Mouse (Mus musculus) testis, adult 2 months (tissue): ENCODE results near the gene Kcnip3.

ENCODE experiments used
- CTCF ChIP-seq: fragments of 200-500 bp; IDR thresholded peaks from 2 replicates; pipeline ENCODE4 v1.5.1; 2012; ENCODE audit warnings: low read depth, mild to moderate bottlenecking, inconsistent platforms, low read length, moderate library complexity; ENCODE audit not compliant: control insufficient read depth, insufficient read depth, insufficient replicate concordance
- POLR2A ChIP-seq: fragments of 200-500 bp; IDR thresholded peaks from 2 replicates; pipeline ENCODE4 v1.6.1; 2012; ENCODE audit warnings: low read depth, mild to moderate bottlenecking, inconsistent platforms, low read length, moderate library complexity; ENCODE audit not compliant: control insufficient read depth

DNA sequence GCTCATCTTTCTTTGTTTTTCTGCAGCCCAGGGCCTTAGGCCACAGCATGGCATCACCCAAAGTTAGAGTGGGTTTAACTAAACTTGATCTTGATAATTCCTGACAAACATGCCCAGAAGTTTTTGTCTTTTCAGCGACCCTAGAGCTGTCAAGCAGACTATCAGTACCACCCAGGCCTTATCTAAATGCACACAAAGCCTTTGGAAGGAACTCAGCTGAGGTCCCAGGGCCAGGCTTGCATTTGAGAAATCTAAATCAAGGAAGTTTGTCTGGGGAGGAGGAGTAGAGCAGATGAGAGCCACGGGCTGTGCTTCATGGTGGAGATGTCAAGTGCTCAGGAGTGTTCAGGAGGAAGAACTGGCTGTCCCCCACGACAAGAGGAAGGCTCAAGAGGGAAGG is 75.0 kb downstream of the Kcnip3 start:
- TF ChIP-seq POLR2A (no peak), CTCF (no peak)
